Mouse (Mus musculus) ES-Bruce4 (cell line): ENCODE measurements around the gene Tmem135.

Experiments
- CTCF ChIP-seq: IDR thresholded peaks from one replicate; pipeline ENCODE4 v1.8.1; 2011; ENCODE audit warnings: low read depth, low read length
- POLR2A ChIP-seq: IDR thresholded peaks from one replicate; pipeline ENCODE4 v1.8.1; 2011; ENCODE audit warnings: low read length; ENCODE audit not compliant: insufficient read depth

DNA sequence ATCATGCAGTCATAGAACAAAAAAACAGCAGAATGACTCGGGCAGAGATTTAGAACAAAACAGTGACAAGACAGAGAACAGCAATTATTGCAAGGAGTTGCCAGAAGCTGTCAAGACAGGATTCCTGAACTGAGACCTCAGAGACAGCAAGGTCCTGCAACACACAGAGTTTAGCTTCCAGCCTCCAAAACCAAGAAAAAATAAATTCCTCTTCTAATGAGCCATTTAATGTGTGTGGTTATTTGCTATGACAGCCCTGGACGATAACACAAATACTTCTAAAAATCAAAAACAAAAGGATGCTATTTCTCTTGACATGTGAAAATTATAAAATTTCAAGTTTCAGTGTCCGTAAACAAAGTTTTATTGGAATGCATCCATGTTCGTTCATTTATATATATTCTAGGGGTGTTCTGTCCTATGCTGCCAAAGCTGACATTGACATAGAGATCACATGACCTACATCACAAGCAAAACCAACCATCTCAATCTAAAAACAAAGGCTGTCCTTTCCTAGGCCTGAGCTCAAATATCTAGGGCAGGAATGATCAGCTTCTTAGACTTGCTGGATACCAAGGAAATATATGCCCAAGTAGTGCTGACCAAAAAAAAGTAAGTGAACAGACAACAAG lies 146.0 kb downstream of the Tmem135 start:
- TF ChIP-seq CTCF (no peak), POLR2A (no peak)
